Mouse (Mus musculus) layer of hippocampus, adult 9-10 months (tissue): Measurements from ENCODE around the gene Olfr315.
"Not testable (repeated sequence)": the region's sequence is repeated elsewhere in the genome, so short reads cannot be mapped to it uniquely, and the experiment has no call there.

Experiments
- DNase-seq: peaks from one replicate; pipeline ENCODE4 v3.0.0; 2022; ENCODE audit warnings: low spot score

The Olfr315 gene

DNA sequence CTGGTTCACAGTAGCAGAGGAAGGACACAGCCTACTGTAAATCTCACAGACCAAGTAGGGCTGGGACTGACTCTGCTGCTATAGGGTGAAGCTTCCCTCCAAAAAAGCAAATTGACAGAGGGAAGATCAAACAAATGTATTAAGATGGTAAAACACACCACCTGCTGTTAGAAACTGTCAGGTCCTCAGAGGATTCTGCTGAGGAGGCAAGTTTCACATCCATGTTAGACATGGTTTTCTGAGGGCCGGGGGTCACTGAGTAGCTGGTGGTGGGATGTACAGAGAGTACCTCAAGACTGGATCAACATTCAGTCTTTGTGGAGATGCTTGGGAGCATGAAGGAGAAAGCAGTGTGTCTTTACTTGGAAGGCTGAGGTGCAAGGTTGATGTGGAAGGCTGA is 42.7 kb downstream of the Olfr315 start:
- no peak for DNase-seq

DNA sequence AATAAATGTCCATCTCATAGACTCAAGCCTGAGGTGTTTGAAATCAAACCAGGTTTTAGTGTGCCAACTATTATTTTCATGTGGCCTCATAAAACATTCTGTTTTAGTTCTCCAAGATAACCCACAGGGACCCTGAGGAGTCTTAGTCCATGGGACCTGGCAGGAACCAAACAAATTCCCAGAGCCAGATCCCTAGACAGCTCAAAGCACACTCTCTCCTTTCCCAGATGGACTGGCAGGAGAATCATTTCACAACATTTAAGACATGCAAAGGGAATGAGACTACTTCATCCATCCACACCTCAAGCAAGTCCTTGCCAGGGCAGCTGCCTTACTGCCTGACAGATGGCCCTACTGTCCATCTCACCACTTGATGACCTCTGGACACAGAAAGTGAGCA is 55.9 kb downstream of the Olfr315 start, which contains the start of gene Olfr312:
Gene Olfr312, plus strand, starts transcription at position 301 of the 400 bp plus-strand sequence.
- DNase-seq, result not testable (repeated sequence)

DNA sequence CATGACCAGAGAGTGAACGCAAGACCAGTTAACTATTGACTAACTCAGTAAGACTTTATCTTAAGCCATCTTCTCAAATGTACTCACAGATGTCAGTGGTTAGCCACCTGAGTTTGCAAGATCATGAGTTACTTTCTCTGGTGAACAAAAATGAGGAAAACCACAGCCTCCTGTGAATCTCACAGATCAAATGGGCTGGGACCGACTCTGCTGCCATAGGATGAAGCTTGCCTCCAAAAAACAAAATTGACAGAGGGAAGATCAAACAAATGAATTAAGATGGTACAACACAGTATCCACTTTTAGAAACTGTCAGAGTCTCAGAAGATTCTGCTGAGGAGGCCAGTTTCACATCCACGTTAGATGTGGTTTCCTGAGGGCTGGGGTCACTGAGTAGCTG is 56.8 kb downstream of the Olfr315 start:
- DNase-seq, result no peak
